Mouse (Mus musculus) limb, embryonic 14.5 days (tissue): ENCODE measurements around the gene Ror2. TPM values are rescaled to one million over a fixed set of nuclear protein-coding genes. Genes with fewer than 3 reads are reported as not detected.

ENCODE experiments used
- ATAC-seq: fragments of 200-750 bp; cut with Nextera tagmentation; 2 replicates; pipeline ENCODE4 v1.8.0; 2017; ENCODE audit warnings: low read depth, moderate number of reproducible peaks, moderate TSS enrichment; ENCODE audit not compliant: low FRiP score
- DNase-seq: peaks from one replicate; pipeline ENCODE4 v3.0.0-alpha.2; 2015; ENCODE audit warnings: low spot score
- H3K27ac ChIP-seq: fragments of 300-500 bp; sonication (generic); replicated peaks from 2 replicates; pipeline ENCODE4 v1.5.1; 2014; ENCODE audit warnings: low read depth, mild to moderate bottlenecking, low read length, moderate library complexity, mixed read lengths
- H3K27me3 ChIP-seq: fragments of 300-500 bp; sonication (generic); 2 replicates; pipeline ENCODE4 v1.6.1; 2014; ENCODE audit warnings: low read length, mixed read lengths; ENCODE audit not compliant: control insufficient read depth, insufficient read depth
- H3K36me3 ChIP-seq: fragments of 300-500 bp; sonication (generic); 2 replicates; pipeline ENCODE4 v1.6.1; 2014; ENCODE audit warnings: mild to moderate bottlenecking, low read length, moderate library complexity, mixed read lengths; ENCODE audit not compliant: control insufficient read depth, insufficient read depth
- H3K4me1 ChIP-seq: fragments of 300-500 bp; sonication (generic); 2 replicates; pipeline ENCODE4 v1.6.1; 2014; ENCODE audit warnings: antibody characterized with exemption, low read length, mixed read lengths; ENCODE audit not compliant: control insufficient read depth, insufficient read depth
- H3K4me2 ChIP-seq: fragments of 300-500 bp; sonication (generic); replicated peaks from 2 replicates; pipeline ENCODE4 v1.6.1; 2014; ENCODE audit warnings: low read depth, mild to moderate bottlenecking, low read length, moderate library complexity; ENCODE audit not compliant: severe bottlenecking
- H3K4me3 ChIP-seq: fragments of 300-500 bp; sonication (generic); replicated peaks from 2 replicates; pipeline ENCODE4 v1.5.1; 2014; ENCODE audit warnings: low read length
- H3K9ac ChIP-seq: fragments of 300-500 bp; sonication (generic); 2 replicates; pipeline ENCODE4 v1.6.1; 2014; ENCODE audit warnings: mild to moderate bottlenecking, low read depth, low read length, moderate library complexity; ENCODE audit not compliant: severe bottlenecking
- H3K9me3 ChIP-seq: fragments of 300-500 bp; sonication (generic); 2 replicates; pipeline ENCODE4 v1.6.1; 2016; ENCODE audit warnings: low read length; ENCODE audit not compliant: control insufficient read depth
- POLR2A ChIP-seq: fragments of 200-500 bp; IDR thresholded peaks from 2 replicates; pipeline ENCODE4 v1.8.0; 2012; ENCODE audit warnings: inconsistent platforms, mild to moderate bottlenecking, moderate library complexity, borderline replicate concordance; ENCODE audit not compliant: insufficient read depth, insufficient read length; ENCODE audit errors: extremely low read depth
- WGBS: fragments of 180-500 bp; shearing (Covaris S2); extraction: QIAGEN DNeasy Blood & Tissue Kit; methylation state at CpG from one replicate; pipeline ENCODE4 v1.1.7; 2014; 5-methylcytosine and 5-hydroxymethylcytosine counted together
- polyA plus RNA-seq, 2 experiments: library from polyadenylated mRNA; depleted of rRNA in 1 of 2; stranded (reverse) in 1 of 2; unstranded in 1 of 2; fragments of >200 nt; fragmentation: Nextera tagmentation in 1 of 2; extraction: Ambion mirVana in 1 of 2; gene quantifications; 2 replicates each; pipeline versions ENCODE4 v1.2.1 to v1.2.3; 2012 to 2014

The Ror2 gene
- 33.0 and 48.1 TPM in 2 replicates for polyA plus RNA-seq (2012; rRNA removed)
- 19.0 and 22.5 TPM in 2 replicates for polyA plus RNA-seq (2014; fragmentation: Nextera tagmentation; extraction: Ambion mirVana)

DNA sequence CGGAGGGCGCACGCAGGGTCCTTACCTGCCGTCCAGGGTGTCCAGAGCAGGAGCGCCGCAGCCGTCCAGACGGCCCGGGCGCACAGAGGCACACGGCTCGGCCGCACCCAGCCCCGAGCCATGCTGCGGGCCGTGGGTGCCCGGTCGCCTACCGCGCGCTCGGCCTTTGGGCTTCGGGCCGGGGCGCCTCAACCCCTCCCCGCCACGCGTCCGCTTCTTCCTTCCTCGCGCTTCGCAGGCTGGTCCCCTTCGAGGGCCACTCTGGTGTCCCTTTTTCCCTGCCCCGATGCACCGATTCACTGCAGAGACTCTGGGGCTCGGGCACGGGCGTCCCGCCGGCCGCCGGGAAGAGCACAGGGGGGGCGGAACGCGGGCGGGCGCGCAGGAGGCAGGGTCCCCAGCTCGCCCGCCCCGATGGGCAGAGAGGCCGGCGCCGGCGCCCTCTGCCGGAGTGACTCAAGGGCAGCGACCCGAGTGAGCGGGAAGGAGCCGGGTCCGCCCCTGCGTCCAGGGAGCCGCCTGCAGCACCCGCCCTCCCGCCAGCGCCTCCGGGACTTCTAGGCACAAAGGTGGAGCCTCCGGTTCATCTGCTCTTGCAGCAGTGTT lies at the start of gene Ror2:
Gene Ror2, minus strand, starts transcription at position 369 of the 606 bp plus-strand sequence.
- H3K27me3 ChIP-seq: no peaks in the 10 kb centered on the region
- peak within 1 kb of the TSS; percentile 89 for H3K9ac ChIP-seq
- peak; percentile 80 for DNase-seq
- no peaks in the 10 kb centered on the region for H3K9me3 ChIP-seq
- H3K36me3 ChIP-seq: no peaks in the 10 kb centered on the region
- peak within 1 kb of the TSS; percentile 79 for H3K27ac ChIP-seq
- ATAC-seq: peak; percentile 80
- H3K4me3 ChIP-seq: peak within 1 kb of the TSS; percentile 82
- H3K4me2 ChIP-seq: peak within 1 kb of the TSS; percentile 79
- WGBS: 4% methylated on average over 49 of the region's 68 CpGs
- no peak for TF ChIP-seq POLR2A
- peaks cover 37% of the 10 kb centered on the region for H3K4me1 ChIP-seq

DNA sequence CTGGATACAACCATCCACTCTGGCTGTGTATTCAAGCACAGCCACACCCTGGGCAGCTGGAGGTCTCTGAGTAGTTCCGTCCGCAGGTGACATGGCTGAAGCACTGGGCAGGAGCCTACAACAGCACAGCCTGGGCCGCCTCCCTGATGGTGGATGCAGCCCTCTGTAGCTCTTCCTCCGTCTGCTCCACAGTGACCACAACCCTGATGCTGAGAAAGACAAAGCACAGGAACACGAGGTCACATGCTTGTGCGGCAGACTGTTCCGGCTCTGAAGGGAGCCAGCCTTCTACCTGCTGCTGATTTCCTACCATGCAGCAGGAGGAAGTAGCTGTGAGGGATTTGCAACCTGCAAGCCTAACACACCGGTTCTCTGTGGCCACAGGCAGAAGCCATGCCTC lies 47.8 kb upstream of the Ror2 start:
- H3K9ac ChIP-seq: no peak overlapping the region
- H3K27ac ChIP-seq: no peak overlapping the region
- H3K9me3 ChIP-seq: no peaks in the 10 kb centered on the region
- H3K4me1 ChIP-seq: no peaks in the 10 kb centered on the region
- DNase-seq (no peak), ATAC-seq (no peak)
- peaks cover 55% of the 10 kb centered on the region for H3K36me3 ChIP-seq
- TF ChIP-seq POLR2A: no peak
- H3K27me3 ChIP-seq: no peaks in the 10 kb centered on the region
- no peak overlapping the region for H3K4me3 ChIP-seq
- 91% methylated on average over 8 of the region's 8 CpGs for WGBS
- no peak overlapping the region for H3K4me2 ChIP-seq

DNA sequence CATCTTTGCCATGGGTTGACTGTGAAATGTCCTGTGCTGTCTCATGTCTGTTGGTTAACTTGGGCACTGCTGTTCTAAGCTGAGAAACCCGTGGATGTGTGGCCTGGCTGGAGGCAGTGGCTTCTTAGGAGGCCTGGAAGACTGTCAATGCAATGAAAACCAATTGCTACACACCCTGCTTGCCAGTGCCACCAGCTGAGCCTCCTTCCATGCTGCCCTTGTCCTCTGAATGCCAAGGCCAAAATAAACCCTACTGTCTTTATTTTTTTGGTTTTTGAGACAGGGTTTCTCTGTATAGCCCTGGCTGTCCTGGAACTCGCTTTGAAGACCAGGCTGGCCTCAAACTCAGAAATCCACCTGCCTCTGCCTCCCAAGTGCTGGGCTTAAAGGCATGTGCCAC lies 44.3 kb upstream of the Ror2 start:
- Histone ChIP-seq H3K27me3 (no peaks in the 10 kb centered on the region), H3K4me2 (no peak overlapping the region), H3K4me3 (no peak overlapping the region), H3K36me3 (peaks cover 23% of the 10 kb centered on the region), H3K4me1 (no peaks in the 10 kb centered on the region), H3K9me3 (no peaks in the 10 kb centered on the region), H3K27ac (no peak overlapping the region), H3K9ac (no peak overlapping the region)
- ATAC-seq (no peak), DNase-seq (no peak)
- TF ChIP-seq POLR2A: no peak
- WGBS: 82% methylated on average over 2 of the region's 2 CpGs

DNA sequence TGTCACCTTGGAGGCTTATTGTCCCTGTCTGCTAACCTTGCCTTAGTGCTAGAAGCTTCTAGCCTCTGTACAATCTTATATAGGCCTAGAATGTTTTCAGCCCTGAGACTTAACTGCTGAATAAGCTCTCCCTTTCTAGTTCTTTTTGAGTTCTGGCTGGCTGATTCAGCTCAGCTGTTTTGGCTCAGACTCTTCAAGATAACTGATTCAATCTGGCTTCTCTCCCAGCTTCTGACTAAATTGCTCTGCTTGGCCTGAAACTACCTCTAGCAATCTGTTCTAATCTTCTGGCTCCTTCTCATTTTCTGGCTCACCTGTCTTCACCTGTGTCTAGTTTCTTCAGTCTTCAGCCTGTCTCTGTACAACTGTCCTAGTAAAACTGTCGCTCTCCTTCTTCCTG lies 39.6 kb upstream of the Ror2 start:
- no peak overlapping the region for H3K27ac ChIP-seq
- DNase-seq (no peak), ATAC-seq (no peak)
- WGBS: 94% methylated on average over 1 of the region's 1 CpGs
- no peaks in the 10 kb centered on the region for H3K9me3 ChIP-seq
- H3K36me3 ChIP-seq: no peaks in the 10 kb centered on the region
- TF ChIP-seq POLR2A: no peak
- H3K27me3 ChIP-seq: no peaks in the 10 kb centered on the region
- no peak overlapping the region for H3K9ac ChIP-seq
- no peak overlapping the region for H3K4me2 ChIP-seq
- H3K4me3 ChIP-seq: no peak overlapping the region
- H3K4me1 ChIP-seq: peaks cover 6% of the 10 kb centered on the region

DNA sequence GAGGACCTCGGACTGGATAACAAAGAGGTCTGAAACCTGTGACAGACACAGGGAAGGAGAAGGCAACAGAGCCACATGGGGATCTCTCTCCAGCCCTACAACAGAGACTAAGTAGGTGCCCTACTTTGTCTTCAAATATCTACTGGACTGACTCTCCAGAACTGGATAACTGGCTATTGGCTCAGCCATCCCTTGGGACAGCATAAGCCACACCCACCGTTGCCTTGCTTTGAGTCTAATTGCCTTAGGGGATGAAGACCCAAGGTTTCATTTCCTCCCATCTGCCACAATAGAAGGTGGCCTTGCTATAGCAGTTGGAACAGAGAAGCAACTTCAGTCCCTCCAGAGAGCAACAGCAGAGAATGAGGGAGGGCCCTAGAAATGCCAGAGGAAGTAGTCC lies 37.7 kb upstream of the Ror2 start:
- DNase-seq (no peak), ATAC-seq (no peak)
- no peak overlapping the region for H3K4me2 ChIP-seq
- H3K27me3 ChIP-seq: no peaks in the 10 kb centered on the region
- no peak overlapping the region for H3K9ac ChIP-seq
- no peaks in the 10 kb centered on the region for H3K9me3 ChIP-seq
- TF ChIP-seq POLR2A: no peak
- peaks cover 6% of the 10 kb centered on the region for H3K4me1 ChIP-seq
- no peak overlapping the region for H3K27ac ChIP-seq
- no peaks in the 10 kb centered on the region for H3K36me3 ChIP-seq
- 77% methylated on average over 2 of the region's 2 CpGs for WGBS
- H3K4me3 ChIP-seq: no peak overlapping the region
